Mouse (Mus musculus) kidney, adult 2 months (tissue): Measurements from ENCODE around the gene Gm10097. TPM values are rescaled to one million over a fixed set of nuclear protein-coding genes. Genes with fewer than 3 reads are reported as not detected.

Experiments used
- DNase-seq: peaks from one replicate; pipeline ENCODE4 v3.0.0; 2021
- H3K27ac ChIP-seq: fragments of 200-500 bp; 2 replicates; pipeline ENCODE4 v1.5.1; 2012; ENCODE audit warnings: low read depth, low read length, control low read depth, inconsistent platforms; ENCODE audit not compliant: insufficient read depth
- H3K27me3 ChIP-seq: fragments of 200-500 bp; replicated peaks from 2 replicates; pipeline ENCODE4 v1.6.1; 2012; ENCODE audit warnings: mild to moderate bottlenecking, moderate library complexity, low read length, inconsistent platforms; ENCODE audit not compliant: control insufficient read depth, insufficient read depth
- H3K36me3 ChIP-seq: fragments of 200-500 bp; 2 replicates; pipeline ENCODE4 v1.6.1; 2012; ENCODE audit warnings: mild to moderate bottlenecking, moderate library complexity, low read length, inconsistent platforms; ENCODE audit not compliant: control insufficient read depth, insufficient read depth
- H3K4me1 ChIP-seq: fragments of 200-500 bp; 2 replicates; pipeline ENCODE4 v1.6.1; 2011; ENCODE audit warnings: low read length; ENCODE audit not compliant: control insufficient read depth, insufficient read depth
- H3K4me3 ChIP-seq: fragments of 200-500 bp; 2 replicates; pipeline ENCODE4 v1.5.1; 2011; ENCODE audit warnings: mild to moderate bottlenecking, low read depth, low read length, control low read depth; ENCODE audit not compliant: insufficient read depth
- CTCF ChIP-seq: fragments of 200-500 bp; conservative IDR thresholded peaks from 2 replicates; pipeline ENCODE4 v1.5.1; 2011; ENCODE audit warnings: low read depth, mild to moderate bottlenecking, control low read depth, low read length, moderate library complexity, mixed read lengths; ENCODE audit not compliant: insufficient read depth, insufficient read length
- POLR2A ChIP-seq: fragments of 200-500 bp; IDR thresholded peaks from one replicate; pipeline ENCODE4 v1.6.1; 2011; ENCODE audit warnings: low read depth, low read length, control low read depth
- WGBS: fragments of 180-500 bp; shearing (Covaris S2); methylation state at CpG from one replicate; pipeline ENCODE4 v1.1.7; 2018; 5-methylcytosine and 5-hydroxymethylcytosine counted together
- polyA plus RNA-seq: library from polyadenylated mRNA; depleted of rRNA; stranded (reverse); fragments of >200 nt; gene quantifications from 2 replicates; pipeline ENCODE4 v1.2.3, GENCODE M21; 2012

Gene Gm10097
- polyA plus RNA-seq, 1 experiment: not detected

- 86% methylated on average over 2 of the region's 2 CpGs for WGBS
- Histone ChIP-seq H3K4me1 (no peaks in the 10 kb centered on the region), H3K4me3 (no peak overlapping the region), H3K27ac (no peak overlapping the region), H3K27me3 (no peaks in the 10 kb centered on the region), H3K36me3 (no peaks in the 10 kb centered on the region; the same call in 1 of the 2 replicates)
- DNase-seq: no peak
- TF ChIP-seq POLR2A: no peak
- no peak for TF ChIP-seq CTCF
Observed at GRCm38 (mm10) chr10:5059983-5060382, 9.0 kb upstream of the Gm10097 start.

GRCm38 (mm10) chr10:5067113-5067512 is 1.9 kb upstream of the Gm10097 start:
- Histone ChIP-seq H3K27me3 (no peaks in the 10 kb centered on the region), H3K4me1 (no peaks in the 10 kb centered on the region), H3K36me3 (no peaks in the 10 kb centered on the region), H3K27ac (no peak overlapping the region), H3K4me3 (no peak overlapping the region)
- TF ChIP-seq POLR2A (no peak), CTCF (no peak)
- WGBS: 81% methylated on average over 3 of the region's 3 CpGs
- DNase-seq: no peak

DNA sequence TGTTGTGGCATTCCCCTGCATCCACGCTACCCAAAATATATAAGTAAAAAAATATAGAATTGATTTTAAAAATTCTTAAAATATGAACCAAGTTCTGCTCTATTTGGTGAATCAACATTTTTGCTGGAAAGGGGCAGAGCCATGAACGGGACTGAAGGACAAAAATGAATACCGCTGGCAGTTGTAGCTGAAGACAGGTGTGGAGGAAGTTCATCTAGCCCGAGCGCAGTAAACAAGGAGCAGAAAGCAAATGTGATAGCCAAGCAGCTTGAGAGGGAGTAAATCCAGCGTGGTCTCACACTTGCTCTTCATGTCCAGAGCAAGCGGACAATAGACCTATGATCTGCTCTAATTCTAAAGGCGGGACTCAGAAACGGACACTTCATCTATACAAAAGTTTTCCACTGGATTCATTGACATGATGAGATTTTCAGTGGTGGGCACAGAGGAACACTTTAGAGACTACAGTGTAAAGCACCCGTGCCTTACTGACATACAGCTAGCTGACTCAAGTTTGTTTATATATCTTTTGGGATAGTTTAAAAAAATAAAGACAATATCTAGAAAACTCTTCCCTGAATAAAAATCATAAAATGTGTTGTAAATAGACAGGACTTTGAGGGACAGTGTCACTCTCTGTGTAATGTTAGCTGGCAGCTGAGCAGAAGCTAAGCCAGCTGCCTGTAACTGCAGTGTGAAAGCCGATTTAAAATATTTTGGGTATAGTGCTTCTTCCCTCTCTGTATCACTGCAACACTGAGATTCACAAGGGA is 1.4 kb downstream of the Gm10097 start:
- no peaks in the 10 kb centered on the region for H3K4me1 ChIP-seq
- no peak for TF ChIP-seq POLR2A
- no peak for TF ChIP-seq CTCF
- H3K27ac ChIP-seq: no peak overlapping the region
- no peaks in the 10 kb centered on the region; the same call in 1 of the 2 replicates for H3K36me3 ChIP-seq
- H3K4me3 ChIP-seq: no peak overlapping the region
- 94% methylated on average over 11 of the region's 11 CpGs for WGBS
- no peak for DNase-seq
- no peaks in the 10 kb centered on the region for H3K27me3 ChIP-seq

GRCm38 (mm10) chr10:5070941-5071231 is 1.9 kb downstream of the Gm10097 start:
- H3K4me1 ChIP-seq: no peaks in the 10 kb centered on the region
- H3K27ac ChIP-seq: no peak overlapping the region
- DNase-seq: no peak
- TF ChIP-seq CTCF (no peak), POLR2A (no peak)
- no peak overlapping the region for H3K4me3 ChIP-seq
- peaks cover 1% of the 10 kb centered on the region for H3K36me3 ChIP-seq
- 83% methylated on average over 3 of the region's 3 CpGs for WGBS
- H3K27me3 ChIP-seq: no peaks in the 10 kb centered on the region

DNA sequence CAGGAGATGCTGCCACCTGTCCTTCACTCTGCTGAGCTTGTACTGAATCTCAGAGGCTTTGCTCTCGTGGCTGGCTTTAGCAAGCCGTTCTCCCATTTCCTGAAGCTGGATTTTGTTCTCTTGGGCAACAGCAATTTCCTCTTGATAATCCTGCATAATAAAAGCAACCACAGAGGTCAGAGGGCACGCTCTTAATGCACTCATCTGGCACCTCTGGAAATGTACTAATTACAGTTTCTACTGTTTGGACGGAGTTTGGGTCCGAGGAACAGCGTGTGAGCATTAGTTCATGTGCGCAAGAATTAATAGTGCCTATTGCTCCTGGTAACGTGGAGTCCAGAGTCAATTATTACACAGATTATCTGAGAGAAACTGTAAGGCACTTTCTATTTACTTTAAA is 3.1 kb downstream of the Gm10097 start:
- 57% methylated on average over 8 of the region's 8 CpGs for WGBS
- Histone ChIP-seq H3K4me3 (no peak overlapping the region), H3K4me1 (no peaks in the 10 kb centered on the region), H3K27me3 (no peaks in the 10 kb centered on the region), H3K36me3 (peaks cover 1% of the 10 kb centered on the region), H3K27ac (no peak overlapping the region)
- DNase-seq: peak; percentile 20
- TF ChIP-seq CTCF: no peak
- TF ChIP-seq POLR2A: no peak

GRCm38 (mm10) chr10:5075724-5076123 is 6.7 kb downstream of the Gm10097 start:
- 95% methylated on average over 7 of the region's 7 CpGs for WGBS

DNA sequence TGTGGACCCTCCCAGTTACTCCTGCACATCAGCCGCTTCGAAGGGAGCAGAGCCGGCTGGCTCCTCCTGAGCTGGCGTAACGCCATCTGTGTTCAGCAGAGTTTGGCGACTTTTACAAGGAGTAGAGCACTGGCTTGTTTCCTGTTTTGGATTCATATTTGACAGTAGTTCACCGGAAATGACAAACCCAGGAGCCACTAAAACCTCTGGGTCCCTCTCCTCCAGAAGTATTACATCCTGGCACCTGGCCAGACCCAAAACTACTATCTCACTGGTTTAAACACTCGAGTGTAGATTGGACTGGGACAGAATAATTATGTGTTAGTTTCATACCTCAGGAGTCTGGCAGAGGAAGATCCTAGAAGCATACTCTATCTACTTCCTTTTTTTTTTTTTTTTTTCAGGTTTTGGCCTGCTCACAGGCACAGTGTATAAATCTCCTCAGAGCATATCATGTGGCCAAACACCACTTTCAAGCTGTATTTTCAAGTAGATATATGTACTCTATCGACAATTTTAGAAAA is 11.0 kb downstream of the Gm10097 start:
- DNase-seq: peak; percentile 78
- WGBS: 40% methylated on average over 9 of the region's 9 CpGs
- TF ChIP-seq CTCF: no peak
- no peak for TF ChIP-seq POLR2A

More at GRCm38 (mm10) chr10:5075724-5076123, 6.7 kb downstream of the Gm10097 start:
- TF ChIP-seq POLR2A: no peak
- no peak for TF ChIP-seq CTCF
- Histone ChIP-seq H3K27me3 (no peaks in the 10 kb centered on the region), H3K4me3 (no peak overlapping the region), H3K27ac (no peak overlapping the region), H3K4me1 (no peaks in the 10 kb centered on the region), H3K36me3 (peaks cover 1% of the 10 kb centered on the region)
- DNase-seq: no peak

More for the DNA sequence above, 11.0 kb downstream of the Gm10097 start:
- no peaks in the 10 kb centered on the region for H3K4me1 ChIP-seq
- no peaks in the 10 kb centered on the region for H3K27me3 ChIP-seq
- H3K27ac ChIP-seq: no peak overlapping the region
- H3K36me3 ChIP-seq: peaks cover 1% of the 10 kb centered on the region; the same call in 1 of the 2 replicates
- H3K4me3 ChIP-seq: no peak overlapping the region
